Mouse (Mus musculus): ENCODE results near the gene Aknad1. TPM values are rescaled to one million over a fixed set of nuclear protein-coding genes. Genes with fewer than 3 reads are reported as not detected.

The Aknad1 gene
- polyA plus RNA-seq, 1 experiment = 0.01 TPM

DNA sequence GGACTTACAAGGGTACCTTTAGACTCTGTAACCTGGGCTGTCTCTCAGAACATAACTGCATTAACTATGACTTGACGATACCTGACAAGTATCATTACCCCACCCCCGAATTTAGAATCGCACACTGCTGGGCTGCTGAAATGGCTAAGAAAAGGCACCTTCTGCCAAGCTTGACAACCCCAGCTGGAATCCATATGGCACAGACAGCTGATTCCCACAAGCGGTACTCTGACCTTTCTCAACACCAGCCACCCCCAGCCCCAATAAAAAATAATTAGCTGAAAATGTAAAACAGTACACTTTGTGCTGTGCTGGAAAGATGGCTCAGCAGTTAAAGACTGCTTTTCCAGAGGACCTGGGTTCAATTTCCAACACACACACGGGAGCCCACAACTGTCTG is 49.8 kb downstream of the Aknad1 start:
- no peak for TF ChIP-seq TAL1 (IDR thresholded peaks at IDR 0.05; ENCODE audit: low read length)
- TF ChIP-seq GATA1 (IDR thresholded peaks at IDR 0.05; ENCODE audit: low read length) = no peak
- H3K4me3 ChIP-seq (replicated peaks) = no peak overlapping the region
- no peaks in the 10 kb centered on the region; the same call in 1 of the 2 replicates for H3K4me1 ChIP-seq (ENCODE audit: control insufficient read depth)

DNA sequence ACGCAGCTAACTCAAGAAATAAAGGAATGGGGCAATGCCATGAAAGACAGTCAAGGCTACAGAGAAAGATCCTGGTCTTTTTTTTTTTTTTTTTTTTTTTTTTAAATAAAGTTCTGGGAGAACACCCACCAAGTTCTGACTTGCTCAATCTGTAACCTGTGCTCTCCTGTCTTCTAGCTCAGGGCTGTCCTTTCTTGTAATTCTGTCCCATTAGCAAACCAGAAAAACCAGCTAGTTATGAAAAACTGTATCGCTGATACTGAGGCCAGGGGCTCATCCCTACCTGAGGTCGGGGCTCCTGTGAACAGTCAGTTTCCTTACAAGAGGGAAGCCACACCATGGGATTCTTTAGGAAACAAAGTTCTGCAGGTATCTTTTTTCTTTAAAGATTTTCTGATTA is 51.0 kb downstream of the Aknad1 start:
- H3K36me3 ChIP-seq (ENCODE audit: control insufficient read depth) = peaks cover 37% of the 10 kb centered on the region

More for the DNA sequence above, 49.8 kb downstream of the Aknad1 start:
- Histone ChIP-seq H3K27me3 (ENCODE audit: control insufficient read depth) (no peaks in the 10 kb centered on the region), H3K9me3 (ENCODE audit: control insufficient read depth, low read length) (no peaks in the 10 kb centered on the region), H3K36me3 (ENCODE audit: control insufficient read depth) (peaks cover 29% of the 10 kb centered on the region)

DNA sequence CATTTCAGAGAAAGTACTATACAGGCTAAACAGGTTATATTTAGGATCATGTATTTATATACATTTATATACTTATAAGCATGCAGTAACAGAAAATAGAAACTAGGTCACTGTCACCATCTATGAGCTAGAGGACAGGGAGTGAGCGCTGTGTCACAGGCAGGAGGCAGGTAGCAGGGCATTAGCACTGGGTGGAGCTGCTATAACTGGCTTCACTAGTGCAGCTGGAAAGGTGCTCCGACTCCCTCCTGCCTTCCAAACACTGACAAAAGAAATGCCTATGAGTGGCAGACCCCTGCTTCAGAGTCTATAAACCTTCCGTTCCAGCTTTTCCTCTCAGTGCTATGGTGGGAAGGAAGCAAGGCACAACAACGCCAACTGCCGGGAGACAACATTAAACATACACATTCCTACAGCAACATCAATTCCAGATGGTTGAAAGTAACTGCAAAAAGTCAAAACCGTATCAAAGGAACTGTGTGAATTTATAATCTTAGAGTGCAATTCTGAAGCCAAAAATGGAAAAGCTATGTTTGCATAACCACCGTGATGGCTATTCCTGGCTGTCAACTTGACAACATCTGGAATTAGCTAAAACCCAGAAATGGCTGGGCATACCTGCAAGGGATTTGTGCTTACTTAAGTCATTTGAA is 51.7 kb downstream of the Aknad1 start:
- no peak overlapping the region for H3K4me3 ChIP-seq (replicated peaks)
- H3K4me1 ChIP-seq (ENCODE audit: control insufficient read depth) = no peaks in the 10 kb centered on the region; the same call in 1 of the 2 replicates
- TF ChIP-seq TAL1 (IDR thresholded peaks at IDR 0.05; ENCODE audit: low read length) (no peak), GATA1 (IDR thresholded peaks at IDR 0.05; ENCODE audit: low read length) (no peak)
- peaks cover 43% of the 10 kb centered on the region for H3K36me3 ChIP-seq (ENCODE audit: control insufficient read depth)
- no peaks in the 10 kb centered on the region for H3K27me3 ChIP-seq (ENCODE audit: control insufficient read depth)
- no peaks in the 10 kb centered on the region for H3K9me3 ChIP-seq (ENCODE audit: control insufficient read depth, low read length)

More for the DNA sequence above, 51.0 kb downstream of the Aknad1 start:
- Histone ChIP-seq H3K4me1 (ENCODE audit: control insufficient read depth) (no peaks in the 10 kb centered on the region; the same call in 1 of the 2 replicates), H3K27me3 (ENCODE audit: control insufficient read depth) (no peaks in the 10 kb centered on the region), H3K9me3 (ENCODE audit: control insufficient read depth, low read length) (no peaks in the 10 kb centered on the region), H3K4me3 (replicated peaks) (no peak overlapping the region)
- TF ChIP-seq GATA1 (IDR thresholded peaks at IDR 0.05; ENCODE audit: low read length) = no peak
- TF ChIP-seq TAL1 (IDR thresholded peaks at IDR 0.05; ENCODE audit: low read length) = no peak

DNA sequence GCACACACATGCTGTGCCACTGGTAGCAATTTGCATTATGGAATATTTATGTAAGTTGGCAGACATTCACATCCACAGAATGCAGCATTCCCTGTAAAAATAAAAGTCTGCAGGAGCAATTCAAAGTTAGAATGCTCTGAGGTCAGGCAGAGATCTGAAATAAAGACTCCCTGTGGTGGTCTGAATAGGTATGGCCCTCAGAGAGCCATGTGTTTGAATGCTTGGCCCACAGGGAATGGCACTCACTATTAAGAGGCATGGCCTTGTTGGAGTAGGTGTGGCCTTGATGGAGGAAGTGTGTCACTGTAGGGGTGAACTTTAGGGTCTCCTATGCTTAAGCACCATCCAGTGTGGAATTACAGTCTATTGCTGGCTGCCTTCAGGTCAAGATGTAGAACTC is 53.0 kb downstream of the Aknad1 start:
- Histone ChIP-seq H3K36me3 (ENCODE audit: control insufficient read depth) (peaks cover 55% of the 10 kb centered on the region), H3K9me3 (ENCODE audit: control insufficient read depth, low read length) (no peaks in the 10 kb centered on the region), H3K4me1 (ENCODE audit: control insufficient read depth) (no peaks in the 10 kb centered on the region; the same call in 1 of the 2 replicates), H3K27me3 (ENCODE audit: control insufficient read depth) (no peaks in the 10 kb centered on the region), H3K4me3 (replicated peaks) (no peak overlapping the region)
- TF ChIP-seq TAL1 (IDR thresholded peaks at IDR 0.05; ENCODE audit: low read length) = no peak
- TF ChIP-seq GATA1 (IDR thresholded peaks at IDR 0.05; ENCODE audit: low read length) = no peak

DNA sequence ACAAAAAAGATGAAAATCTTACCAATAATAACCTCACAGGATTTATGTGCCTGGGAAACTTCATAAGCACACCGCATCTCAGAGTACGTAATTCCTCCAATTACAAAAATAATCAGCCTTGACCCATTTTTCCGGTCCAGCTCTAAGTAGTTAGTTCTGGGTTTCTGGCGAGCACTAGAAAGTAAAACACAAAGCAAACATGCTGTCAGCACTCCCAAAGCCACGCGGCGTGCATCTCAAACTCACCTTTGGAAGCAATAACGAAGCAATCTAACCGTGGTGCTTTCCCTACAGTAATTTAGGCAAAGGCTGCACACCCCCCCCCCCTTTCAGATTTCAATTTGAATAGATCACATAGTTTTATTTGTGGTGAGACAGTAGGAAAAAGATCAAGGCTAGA is 55.3 kb downstream of the Aknad1 start:
- H3K9me3 ChIP-seq (ENCODE audit: control insufficient read depth, low read length) = no peaks in the 10 kb centered on the region
- peaks cover 72% of the 10 kb centered on the region for H3K36me3 ChIP-seq (ENCODE audit: control insufficient read depth)
- H3K4me1 ChIP-seq (ENCODE audit: control insufficient read depth) = no peaks in the 10 kb centered on the region
- no peaks in the 10 kb centered on the region for H3K27me3 ChIP-seq (ENCODE audit: control insufficient read depth)
- no peak overlapping the region for H3K4me3 ChIP-seq (replicated peaks)
- TF ChIP-seq TAL1 (IDR thresholded peaks at IDR 0.05; ENCODE audit: low read length) = no peak
- no peak for TF ChIP-seq GATA1 (IDR thresholded peaks at IDR 0.05; ENCODE audit: low read length)

DNA sequence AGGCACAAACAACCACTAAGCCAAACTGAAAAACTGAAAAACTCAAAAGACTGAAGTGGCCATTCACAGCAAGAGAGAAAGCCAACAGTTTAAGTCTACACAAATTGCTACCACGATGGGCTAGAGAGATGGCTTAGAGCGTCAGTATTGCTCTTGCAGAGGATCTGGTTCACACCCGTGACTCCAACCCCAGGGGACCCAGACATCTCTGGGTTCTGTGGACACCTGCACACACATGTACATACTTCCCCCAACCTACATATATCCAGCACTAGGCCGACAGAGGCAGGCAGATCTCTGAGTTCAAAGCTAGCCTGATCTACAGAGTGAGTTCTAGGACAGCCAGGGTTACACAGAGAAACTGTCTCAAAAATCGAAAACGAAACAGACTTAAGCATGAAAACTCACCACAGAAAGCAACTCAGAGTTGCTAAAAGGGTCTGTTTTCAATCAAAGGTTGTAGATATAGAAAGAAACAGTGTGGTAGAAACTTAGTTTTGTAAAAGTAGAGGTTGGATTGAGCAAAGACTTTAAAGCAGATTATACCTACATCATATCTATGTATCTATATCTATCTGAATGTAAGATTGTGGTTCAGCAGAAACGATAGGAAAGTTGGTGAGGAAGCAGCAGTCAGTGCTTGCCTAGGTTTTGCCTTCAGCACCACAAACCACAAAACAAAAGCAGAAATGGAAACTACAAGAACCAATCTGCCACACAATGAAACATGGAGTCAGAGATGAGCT is 56.3 kb downstream of the Aknad1 start:
- Histone ChIP-seq H3K4me3 (replicated peaks) (no peak overlapping the region), H3K27me3 (ENCODE audit: control insufficient read depth) (no peaks in the 10 kb centered on the region), H3K9me3 (ENCODE audit: control insufficient read depth, low read length) (no peaks in the 10 kb centered on the region), H3K4me1 (ENCODE audit: control insufficient read depth) (no peaks in the 10 kb centered on the region), H3K36me3 (ENCODE audit: control insufficient read depth) (peaks cover 82% of the 10 kb centered on the region)
- TF ChIP-seq TAL1 (IDR thresholded peaks at IDR 0.05; ENCODE audit: low read length) (no peak), GATA1 (IDR thresholded peaks at IDR 0.05; ENCODE audit: low read length) (no peak)

DNA sequence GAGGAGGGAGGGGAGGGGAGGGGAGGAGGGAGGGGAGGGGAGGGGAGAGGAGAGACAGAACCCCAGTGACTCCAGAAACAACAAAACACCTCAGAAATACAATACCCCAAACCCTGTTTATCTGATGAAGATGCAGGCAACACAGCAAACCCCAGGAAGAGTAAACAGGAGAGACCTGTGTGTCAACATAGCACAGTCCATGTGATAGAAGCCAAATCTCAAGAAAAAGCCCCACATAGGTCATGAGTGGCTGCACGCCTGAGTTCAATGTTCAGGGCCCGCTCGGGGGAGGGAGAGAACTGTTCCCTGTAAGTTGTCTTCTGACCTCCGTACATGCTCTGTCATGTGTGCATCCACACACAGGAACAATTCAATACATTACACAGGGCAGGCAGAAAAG is 56.9 kb downstream of the Aknad1 start:
- Histone ChIP-seq H3K9me3 (ENCODE audit: control insufficient read depth, low read length) (no peaks in the 10 kb centered on the region), H3K4me1 (ENCODE audit: control insufficient read depth) (no peaks in the 10 kb centered on the region), H3K4me3 (replicated peaks) (no peak overlapping the region), H3K36me3 (ENCODE audit: control insufficient read depth) (peaks cover 84% of the 10 kb centered on the region), H3K27me3 (ENCODE audit: control insufficient read depth) (no peaks in the 10 kb centered on the region)
- TF ChIP-seq GATA1 (IDR thresholded peaks at IDR 0.05; ENCODE audit: low read length) (no peak), TAL1 (IDR thresholded peaks at IDR 0.05; ENCODE audit: low read length) (no peak)

DNA sequence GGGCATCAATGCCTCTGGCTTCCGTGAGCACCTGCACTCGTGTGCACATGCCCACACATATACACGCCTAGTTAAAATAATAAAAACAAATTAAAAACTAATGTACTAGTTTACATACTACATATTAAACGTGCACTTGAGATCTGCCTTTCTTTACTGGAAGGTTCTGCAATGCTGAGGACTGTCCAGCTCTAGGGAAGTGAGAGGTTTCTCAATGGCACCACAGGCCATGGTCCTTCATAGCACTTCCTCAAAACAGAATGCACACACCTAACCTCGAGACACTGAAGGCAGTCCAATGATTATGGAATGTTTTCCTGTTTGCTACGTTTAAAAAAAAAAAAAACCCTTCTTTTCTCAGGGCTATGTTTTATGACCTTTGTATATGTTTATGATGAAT is 58.3 kb downstream of the Aknad1 start:
- Histone ChIP-seq H3K4me3 (replicated peaks) (no peak overlapping the region), H3K36me3 (ENCODE audit: control insufficient read depth) (peaks cover 87% of the 10 kb centered on the region), H3K27me3 (ENCODE audit: control insufficient read depth) (no peaks in the 10 kb centered on the region), H3K9me3 (ENCODE audit: control insufficient read depth, low read length) (no peaks in the 10 kb centered on the region), H3K4me1 (ENCODE audit: control insufficient read depth) (no peaks in the 10 kb centered on the region)
- TF ChIP-seq TAL1 (IDR thresholded peaks at IDR 0.05; ENCODE audit: low read length) = no peak
- no peak for TF ChIP-seq GATA1 (IDR thresholded peaks at IDR 0.05; ENCODE audit: low read length)

DNA sequence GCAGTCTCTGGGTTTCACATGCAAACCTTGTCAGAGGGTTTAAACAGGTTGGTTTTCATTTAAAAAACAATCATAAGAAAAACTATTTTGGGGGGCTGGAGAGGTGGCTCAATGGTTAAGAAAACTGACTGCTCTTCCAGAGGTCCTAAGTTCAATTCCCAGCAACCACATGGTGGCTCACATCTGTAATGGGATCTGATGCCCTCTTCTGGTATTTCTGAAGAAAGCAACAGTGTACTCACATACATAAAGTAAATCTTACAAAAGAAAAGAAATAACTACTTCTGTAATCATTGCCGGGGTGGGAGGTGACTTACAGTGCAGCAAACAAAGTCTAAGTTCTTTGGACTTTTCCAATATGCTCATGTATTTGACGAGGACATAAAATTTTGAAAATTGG is 58.9 kb downstream of the Aknad1 start:
- TF ChIP-seq GATA1 (IDR thresholded peaks at IDR 0.05; ENCODE audit: low read length) (no peak), TAL1 (IDR thresholded peaks at IDR 0.05; ENCODE audit: low read length) (no peak)
- Histone ChIP-seq H3K27me3 (ENCODE audit: control insufficient read depth) (no peaks in the 10 kb centered on the region), H3K36me3 (ENCODE audit: control insufficient read depth) (peaks cover 91% of the 10 kb centered on the region), H3K4me3 (replicated peaks) (no peak overlapping the region), H3K9me3 (ENCODE audit: control insufficient read depth, low read length) (no peaks in the 10 kb centered on the region), H3K4me1 (ENCODE audit: control insufficient read depth) (no peaks in the 10 kb centered on the region)
